Mouse (Mus musculus): ENCODE data around the gene Slco3a1. TPM values are rescaled to one million over a fixed set of nuclear protein-coding genes. Genes with fewer than 3 reads are reported as not detected.

The Slco3a1 gene
- total RNA-seq, 2 experiments from 2014 or later = 65.6 to 66.6 TPM

DNA sequence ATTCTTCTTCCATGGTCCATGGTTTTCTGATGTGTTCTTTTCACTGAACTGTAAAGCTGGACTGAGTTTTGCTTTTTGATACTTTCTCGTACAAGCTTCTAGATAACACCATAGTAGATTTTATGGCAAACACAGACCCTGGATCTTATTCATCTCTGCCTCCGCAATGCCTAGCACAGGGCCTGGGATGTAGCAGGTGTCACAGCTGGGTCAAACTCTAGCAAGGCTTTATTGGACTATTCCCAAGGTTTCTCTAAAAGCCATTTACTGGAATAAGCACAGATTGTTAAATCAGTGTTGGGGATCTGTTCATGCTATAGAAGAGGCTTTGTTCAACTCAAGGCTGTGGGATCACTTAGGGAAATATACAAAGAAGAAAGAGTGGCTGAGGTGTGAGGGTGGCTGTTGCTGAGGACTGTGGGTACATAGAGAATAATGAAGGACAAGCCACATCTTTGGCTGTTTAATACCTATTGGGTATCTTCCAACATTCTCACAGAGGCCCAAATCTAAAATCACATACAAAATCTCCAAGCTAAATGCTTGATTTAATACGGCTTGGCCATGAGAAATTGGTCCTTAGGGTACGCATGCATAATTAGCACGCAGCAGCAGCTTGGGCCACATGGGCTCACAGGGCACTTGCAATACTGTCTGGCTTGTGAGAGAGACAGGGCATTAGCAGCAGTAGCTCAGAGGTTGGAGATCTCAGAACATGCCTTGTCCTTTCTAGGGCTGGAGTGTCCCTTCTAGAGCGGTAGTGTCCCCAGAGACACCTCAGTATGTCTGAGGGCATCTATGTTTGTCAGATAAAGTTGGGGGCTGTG is 241.1 kb downstream of the Slco3a1 start:
- no peak for DNase-seq (ENCODE audit: low spot score in 2 of 2)

GRCm38 (mm10) chr7:74311536-74311935 is 243.0 kb downstream of the Slco3a1 start:
- DNase-seq (ENCODE audit: low spot score in 2 of 2) = no peak

- DNase-seq (ENCODE audit: low spot score in 2 of 2) = peak; percentile 29 to 39
Observed at GRCm38 (mm10) chr7:74303611-74304300, 250.8 kb downstream of the Slco3a1 start.

- no peak for DNase-seq (ENCODE audit: low spot score in 2 of 2)
Observed at GRCm38 (mm10) chr7:74303081-74303480, 251.5 kb downstream of the Slco3a1 start.

GRCm38 (mm10) chr7:74286531-74286930 is 268.0 kb downstream of the Slco3a1 start:
- DNase-seq (ENCODE audit: low spot score in 2 of 2) = no peak

DNA sequence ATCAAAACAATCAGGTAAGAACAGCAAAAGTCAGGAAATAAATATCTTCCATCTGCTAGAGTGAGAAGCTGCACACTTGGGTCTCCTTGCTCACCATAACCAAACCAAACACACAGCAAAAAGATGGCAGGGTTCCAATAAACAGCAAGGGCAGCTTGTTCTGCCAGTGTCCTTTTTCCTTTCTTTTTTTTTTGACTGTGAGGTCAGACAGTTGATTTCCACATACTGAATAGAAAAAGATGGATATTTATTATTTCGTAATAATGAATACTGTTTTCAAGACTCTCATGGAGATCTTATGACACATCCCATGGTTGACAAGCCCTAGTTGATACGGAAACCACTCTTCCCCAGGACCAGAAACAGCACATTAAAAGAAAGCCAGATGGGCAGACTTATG is 274.2 kb downstream of the Slco3a1 start:
- DNase-seq (ENCODE audit: low spot score in 2 of 2) = no peak

GRCm38 (mm10) chr7:74279356-74279755 is 275.2 kb downstream of the Slco3a1 start:
- DNase-seq (ENCODE audit: low spot score in 2 of 2) = no peak

GRCm38 (mm10) chr7:74270089-74270394 is 284.5 kb downstream of the Slco3a1 start:
- DNase-seq (ENCODE audit: low spot score in 2 of 2) = no peak

- DNase-seq (ENCODE audit: low spot score in 2 of 2) = no peak
Observed at GRCm38 (mm10) chr7:74269283-74270088, 285.1 kb downstream of the Slco3a1 start.

GRCm38 (mm10) chr7:74266511-74267168 is 287.9 kb downstream of the Slco3a1 start:
- no peak for DNase-seq (ENCODE audit: low spot score in 2 of 2)

DNA sequence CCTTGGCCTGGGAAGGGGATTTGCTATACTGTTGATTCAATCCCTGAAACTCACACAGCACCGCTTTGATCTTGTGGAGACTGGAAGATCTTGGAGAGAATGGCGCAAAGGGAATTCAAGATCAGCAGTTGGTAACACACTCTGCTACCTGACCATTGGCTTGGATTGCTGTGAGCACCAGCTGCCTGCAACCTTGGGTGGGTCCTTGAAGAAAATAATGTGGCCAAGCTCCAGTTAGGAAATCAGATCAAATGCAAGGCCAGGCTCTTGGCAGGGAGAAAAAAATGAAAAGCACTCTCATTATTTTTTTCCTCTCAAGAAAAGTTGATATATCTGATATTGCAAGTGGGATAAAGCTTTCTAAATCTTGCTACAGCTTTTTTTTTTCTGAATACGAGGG is 298.3 kb downstream of the Slco3a1 start:
- no peak for DNase-seq (ENCODE audit: low spot score in 2 of 2)

- DNase-seq (ENCODE audit: low spot score in 2 of 2) = no peak
Observed at GRCm38 (mm10) chr7:74252066-74252465, 302.5 kb downstream of the Slco3a1 start.

DNA sequence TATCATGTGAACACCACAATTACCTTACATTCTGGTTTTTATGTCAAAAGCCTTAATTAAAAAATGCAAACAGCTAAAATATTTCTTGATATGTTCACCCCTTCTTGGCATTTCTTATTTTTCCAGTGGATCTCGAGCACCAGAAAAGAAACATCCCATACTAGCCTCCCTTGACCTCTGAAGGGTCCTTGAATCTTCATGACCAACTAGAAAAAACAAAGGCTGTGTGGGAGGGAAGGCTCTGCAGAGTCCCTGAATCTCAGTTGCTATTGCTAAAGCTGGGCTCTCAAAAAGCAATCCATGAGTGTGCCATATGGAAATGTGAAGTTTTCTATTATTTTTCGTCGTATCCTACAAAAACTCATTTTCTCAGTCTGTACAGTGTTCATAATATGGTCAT is 313.3 kb downstream of the Slco3a1 start:
- DNase-seq (ENCODE audit: low spot score in 2 of 2) = no peak

GRCm38 (mm10) chr7:74240459-74241172 is 314.0 kb downstream of the Slco3a1 start:
- DNase-seq (ENCODE audit: low spot score in 2 of 2) = peak; percentile 18 to 25

Small RNA genes within 50 kb of the gene (microRNA-seq; reads per million reads assigned to microRNA genes)
- gene Gm27459 = 0 reads per million in 2 experiments

Data from layer of hippocampus, postnatal 10 days (tissue).